Mouse (Mus musculus) thymus, adult 2 months (tissue): ENCODE measurements around the gene Stpg4. TPM values are rescaled to one million over a fixed set of nuclear protein-coding genes. Genes with fewer than 3 reads are reported as not detected.

ENCODE experiments used
- DNase-seq: peaks from one replicate; pipeline ENCODE4 v3.0.0; 2021
- H3K27ac ChIP-seq: fragments of 200-500 bp; 2 replicates; pipeline ENCODE4 v1.5.1; 2012; ENCODE audit warnings: low read length, control low read depth; ENCODE audit not compliant: control insufficient read depth, insufficient read depth
- H3K27me3 ChIP-seq: fragments of 200-500 bp; 2 replicates; pipeline ENCODE4 v1.6.1; 2012; ENCODE audit warnings: mild to moderate bottlenecking, low read length, moderate library complexity, mixed read lengths; ENCODE audit not compliant: control insufficient read depth, insufficient read depth
- H3K36me3 ChIP-seq: fragments of 200-500 bp; 2 replicates; pipeline ENCODE4 v1.6.1; 2012; ENCODE audit warnings: mild to moderate bottlenecking, low read length, moderate library complexity; ENCODE audit not compliant: control insufficient read depth, insufficient read depth
- H3K4me1 ChIP-seq: fragments of 200-500 bp; replicated peaks from 2 replicates; pipeline ENCODE4 v1.6.1; 2012; ENCODE audit warnings: low read length; ENCODE audit not compliant: control insufficient read depth, insufficient read depth
- H3K4me3 ChIP-seq: fragments of 200-500 bp; 2 replicates; pipeline ENCODE4 v1.5.1; 2012; ENCODE audit warnings: mild to moderate bottlenecking, low read length, control low read depth, moderate library complexity; ENCODE audit not compliant: control insufficient read depth, insufficient read depth
- CTCF ChIP-seq: fragments of 200-500 bp; IDR thresholded peaks from 2 replicates; pipeline ENCODE4 v1.5.1; 2012; ENCODE audit warnings: mild to moderate bottlenecking, control low read depth, low read length, moderate library complexity, borderline replicate concordance; ENCODE audit not compliant: control insufficient read depth, poor library complexity, insufficient read depth; ENCODE audit errors: extremely low read depth
- POLR2A ChIP-seq: fragments of 200-500 bp; IDR thresholded peaks from 2 replicates; pipeline ENCODE4 v1.6.1; 2012; ENCODE audit warnings: mild to moderate bottlenecking, low read length, control low read depth, moderate library complexity; ENCODE audit not compliant: control insufficient read depth, poor library complexity, insufficient read depth; ENCODE audit errors: extremely low read depth
- WGBS: fragments of 180-500 bp; shearing (Covaris S2); methylation state at CpG from one replicate; pipeline ENCODE4 v1.1.7; 2018; 5-methylcytosine and 5-hydroxymethylcytosine counted together
- polyA plus RNA-seq: library from polyadenylated mRNA; depleted of rRNA; stranded (reverse); fragments of >200 nt; gene quantifications from 2 replicates; pipeline ENCODE4 v1.2.3, GENCODE M21; 2012

The Stpg4 gene
- polyA plus RNA-seq, 1 experiment = 0.24 TPM

GRCm38 (mm10) chr17:87355456-87355855 lies 72.1 kb downstream of the Stpg4 start:
- Histone ChIP-seq H3K4me1 (peaks cover 9% of the 10 kb centered on the region), H3K36me3 (peaks cover 15% of the 10 kb centered on the region), H3K27me3 (no peaks in the 10 kb centered on the region), H3K4me3 (no peak overlapping the region), H3K27ac (no peak overlapping the region)
- over 99% methylated on average over 8 of the region's 8 CpGs for WGBS
- DNase-seq = no peak
- no peak for TF ChIP-seq POLR2A
- TF ChIP-seq CTCF = no peak

DNA sequence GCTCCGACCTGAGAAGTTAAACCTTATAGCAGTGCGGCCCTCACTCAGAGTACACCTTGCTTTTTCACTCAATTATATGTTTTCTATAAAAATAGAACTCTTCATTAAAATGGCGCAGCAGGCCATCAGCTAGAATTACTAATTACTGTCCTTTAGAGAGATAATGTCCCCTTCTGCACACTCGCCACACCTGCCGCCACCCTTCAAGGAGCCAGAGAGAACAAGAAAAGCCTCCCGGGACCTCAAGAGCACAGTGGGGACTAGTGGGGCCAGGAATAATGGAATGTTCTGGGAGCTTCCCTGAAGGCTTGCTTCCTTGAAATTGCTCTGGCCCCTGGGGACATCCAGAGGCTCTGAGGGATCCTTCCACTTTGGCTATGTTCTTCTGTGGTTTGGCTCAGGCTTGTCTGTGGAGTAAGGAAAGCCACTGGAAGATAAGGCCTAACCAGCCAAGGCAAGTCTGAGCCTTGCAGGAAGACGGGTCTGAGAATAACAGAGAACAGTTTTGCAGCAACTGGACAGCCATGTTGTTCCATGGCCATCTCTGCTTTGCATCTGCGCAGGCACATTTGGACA lies 73.7 kb downstream of the Stpg4 start:
- Histone ChIP-seq H3K27ac (no peak overlapping the region), H3K4me1 (0 out of 2 replicates have a peak, but pooled peaks cover 2% of the 10 kb centered on the region), H3K36me3 (peaks cover 15% of the 10 kb centered on the region), H3K27me3 (no peaks in the 10 kb centered on the region), H3K4me3 (no peak overlapping the region)
- DNase-seq = no peak
- TF ChIP-seq POLR2A (no peak), CTCF (no peak)
- 96% methylated on average over 8 of the region's 8 CpGs for WGBS

GRCm38 (mm10) chr17:87352898-87353225 lies 74.7 kb downstream of the Stpg4 start:
- Histone ChIP-seq H3K4me3 (no peak overlapping the region), H3K4me1 (0 out of 2 replicates have a peak, but pooled peaks cover 2% of the 10 kb centered on the region), H3K36me3 (peaks cover 15% of the 10 kb centered on the region), H3K27ac (no peak overlapping the region), H3K27me3 (no peaks in the 10 kb centered on the region)
- TF ChIP-seq POLR2A = no peak
- TF ChIP-seq CTCF = no peak
- 96% methylated on average over 1 of the region's 1 CpGs for WGBS
- no peak for DNase-seq

- TF ChIP-seq CTCF (no peak), POLR2A (no peak)
- WGBS = 89% methylated on average over 16 of the region's 16 CpGs
- Histone ChIP-seq H3K4me3 (no peak overlapping the region), H3K27ac (no peak overlapping the region), H3K4me1 (0 out of 2 replicates have a peak, but pooled peaks cover 2% of the 10 kb centered on the region), H3K27me3 (no peaks in the 10 kb centered on the region), H3K36me3 (peaks cover 15% of the 10 kb centered on the region)
- no peak for DNase-seq
These were observed 75.2 kb downstream of the Stpg4 start for GRCm38 (mm10) chr17:87352106-87352897.

GRCm38 (mm10) chr17:87351241-87352105 lies 76.1 kb downstream of the Stpg4 start:
- no peak for DNase-seq
- WGBS = 89% methylated on average over 20 of the region's 20 CpGs
- Histone ChIP-seq H3K4me3 (no peak overlapping the region), H3K4me1 (0 out of 2 replicates have a peak, but pooled peaks cover 2% of the 10 kb centered on the region), H3K27ac (no peak overlapping the region), H3K36me3 (peaks cover 15% of the 10 kb centered on the region), H3K27me3 (no peaks in the 10 kb centered on the region)
- no peak for TF ChIP-seq CTCF
- TF ChIP-seq POLR2A = no peak
